Mouse (Mus musculus): Measurements from ENCODE around the gene Alox12e.

The Alox12e gene

DNA sequence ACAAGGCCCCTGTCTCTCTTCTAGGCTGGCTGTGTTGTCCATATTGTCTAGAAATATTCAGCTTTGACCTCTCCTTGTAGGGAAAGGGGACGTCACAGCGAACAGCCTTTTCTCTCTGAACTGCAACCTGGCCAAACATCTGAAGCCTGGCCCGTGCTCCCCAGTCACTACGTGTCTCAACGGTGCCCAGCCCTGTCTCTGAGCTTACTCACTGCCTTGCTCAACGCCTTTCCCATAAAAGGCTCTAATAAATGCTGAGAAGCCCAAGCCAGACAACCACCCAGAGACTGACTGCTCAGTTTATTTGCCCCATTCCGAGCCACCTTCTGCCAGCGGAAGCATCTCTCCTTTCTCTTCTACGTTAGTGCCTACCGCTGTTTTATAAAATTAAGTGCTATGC, 34.3 kb downstream of the Alox12e start:
- no peak for DNase-seq (ENCODE audit: extremely low read depth, low read depth, low spot score)

DNA sequence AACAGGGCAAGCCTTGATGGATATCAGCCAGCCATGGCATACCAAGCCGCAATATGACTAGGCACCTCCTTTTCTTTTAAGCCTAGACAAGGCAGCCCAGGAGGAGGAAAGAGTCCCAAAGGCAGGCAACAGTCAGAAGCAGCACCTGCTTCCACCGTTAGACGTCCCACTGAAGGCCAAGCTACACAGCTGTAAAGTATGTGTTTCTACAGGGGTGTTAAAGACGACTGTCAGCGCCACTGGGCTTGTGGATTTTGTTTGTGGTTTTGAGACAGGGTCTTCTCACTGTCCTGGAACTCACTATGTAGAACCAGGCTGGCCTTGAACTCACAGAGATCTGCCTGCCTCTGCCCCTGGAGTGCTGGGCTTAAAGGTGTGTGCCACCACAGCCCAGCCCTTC, 36.7 kb downstream of the Alox12e start:
- DNase-seq (ENCODE audit: extremely low read depth, low read depth, low spot score) = no peak

DNA sequence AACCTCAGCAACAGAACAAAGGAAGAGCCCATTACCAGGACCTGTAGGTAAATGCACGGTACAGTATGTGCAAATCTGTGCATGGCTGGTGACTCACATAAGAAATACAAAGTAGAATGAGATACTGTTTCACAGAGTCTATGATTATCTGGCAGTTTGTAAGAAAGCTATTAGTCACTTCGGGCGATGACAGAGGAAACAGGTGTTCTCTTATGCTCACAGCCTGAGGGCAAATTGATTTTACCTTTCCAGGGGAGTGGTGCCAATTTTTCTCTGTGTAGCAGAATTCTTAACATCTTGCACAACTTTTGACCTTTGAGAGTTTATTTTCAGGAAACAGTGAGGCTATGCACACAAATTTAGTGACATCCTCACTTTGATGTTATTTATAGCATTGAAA, 37.7 kb downstream of the Alox12e start:
- no peak for DNase-seq (ENCODE audit: extremely low read depth, low read depth, low spot score)

DNA sequence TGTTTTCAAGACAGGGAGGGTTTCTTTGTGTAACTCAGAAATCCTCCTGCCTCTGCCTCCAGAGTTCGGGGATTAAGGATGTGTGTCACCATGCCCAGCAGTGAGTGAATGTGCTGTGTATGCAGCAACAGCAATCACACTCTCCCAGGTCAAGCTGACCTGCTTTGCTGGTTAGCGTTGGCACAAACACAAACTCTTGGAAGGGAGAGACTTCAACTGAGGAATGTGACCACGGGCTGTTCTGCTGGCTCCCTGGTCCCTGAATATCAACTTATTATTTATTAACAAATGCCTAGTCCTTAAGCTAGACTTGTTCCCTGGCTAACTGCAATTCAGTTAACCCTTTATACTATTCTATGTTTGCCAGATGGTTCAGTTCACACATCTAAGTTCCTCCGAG, 38.8 kb downstream of the Alox12e start:
- DNase-seq (ENCODE audit: extremely low read depth, low read depth, low spot score) = no peak

DNA sequence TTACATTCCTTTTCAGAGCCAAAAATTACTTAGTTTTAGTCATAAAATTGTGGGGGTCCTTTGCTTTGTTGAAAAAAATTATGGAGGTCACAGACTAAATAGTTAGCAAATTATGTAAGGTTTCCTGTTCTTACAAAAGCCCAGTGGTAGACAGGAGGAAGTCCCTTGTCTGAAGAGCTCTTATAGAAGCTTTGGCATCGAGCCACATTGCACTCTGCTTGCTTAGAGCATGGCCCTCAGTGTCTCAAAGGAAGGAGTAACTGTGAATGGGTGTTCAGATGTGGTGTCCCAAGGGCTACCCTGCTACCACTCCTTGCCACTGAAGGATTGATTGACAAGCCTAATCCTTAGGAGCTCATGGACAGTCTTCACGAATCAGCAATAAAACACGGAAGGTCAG, 42.0 kb downstream of the Alox12e start:
- no peak for DNase-seq (ENCODE audit: extremely low read depth, low read depth, low spot score)

DNA sequence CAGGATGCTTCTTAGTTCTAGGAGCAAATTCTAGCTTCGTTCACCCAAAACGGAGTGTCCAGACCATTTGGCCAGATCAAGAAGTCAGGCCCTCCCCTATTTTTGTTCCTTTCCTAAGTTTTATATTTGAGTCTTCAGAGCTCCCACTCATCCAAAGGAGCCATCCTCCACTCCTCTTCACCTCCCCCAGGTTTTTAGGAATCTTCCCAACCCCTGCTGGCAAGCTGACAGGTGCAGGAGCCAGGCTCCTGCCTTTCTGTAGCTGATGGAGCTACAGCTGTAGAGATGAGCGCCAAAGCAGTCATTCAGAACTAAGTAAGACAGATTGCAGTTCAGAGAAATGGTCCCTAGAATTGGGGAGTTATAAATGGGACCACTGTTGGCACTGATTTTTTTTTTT, 43.5 kb downstream of the Alox12e start:
- no peak for DNase-seq (ENCODE audit: extremely low read depth, low read depth, low spot score)

DNA sequence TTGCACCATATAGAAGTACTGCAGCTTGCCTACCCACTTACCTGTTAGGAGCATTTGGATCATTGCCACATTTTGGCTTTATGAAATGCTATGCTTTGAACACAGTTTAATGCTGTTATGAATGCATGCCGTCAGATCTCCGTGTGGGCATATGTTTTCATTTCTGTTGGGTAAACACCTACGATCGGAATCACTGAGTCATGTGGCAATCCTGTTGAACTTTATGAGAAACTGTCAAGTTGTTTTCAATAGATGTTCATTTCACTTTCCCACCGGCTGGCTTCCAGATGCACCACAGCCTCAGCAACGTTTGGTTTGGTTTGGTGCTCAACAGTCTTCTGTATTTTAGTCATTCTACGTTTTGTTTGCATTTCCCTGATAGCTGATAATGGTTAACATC, 50.8 kb downstream of the Alox12e start:
- DNase-seq (ENCODE audit: extremely low read depth, low read depth, low spot score) = no peak

DNA sequence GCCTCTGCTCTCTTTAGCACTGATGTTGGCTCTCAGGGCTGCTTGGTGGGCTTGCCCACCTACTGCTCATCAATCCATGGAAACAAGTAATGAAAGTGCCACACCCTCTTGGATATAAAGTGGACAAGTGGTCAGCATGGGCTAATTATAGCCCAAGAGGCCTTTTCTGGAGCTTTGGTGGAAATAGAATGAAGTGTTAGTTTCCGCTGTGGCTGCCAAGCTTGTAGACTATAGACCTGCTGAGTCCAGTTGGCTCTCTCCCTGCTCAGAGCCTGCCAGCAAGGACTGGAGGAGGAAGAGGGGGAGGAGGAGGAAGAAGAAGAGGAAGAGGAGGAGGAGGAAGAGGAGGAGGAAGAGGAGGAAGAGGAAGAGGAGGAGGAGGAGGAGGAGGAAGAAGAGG, 56.0 kb downstream of the Alox12e start:
- no peak for DNase-seq (ENCODE audit: extremely low read depth, low read depth, low spot score)

DNA sequence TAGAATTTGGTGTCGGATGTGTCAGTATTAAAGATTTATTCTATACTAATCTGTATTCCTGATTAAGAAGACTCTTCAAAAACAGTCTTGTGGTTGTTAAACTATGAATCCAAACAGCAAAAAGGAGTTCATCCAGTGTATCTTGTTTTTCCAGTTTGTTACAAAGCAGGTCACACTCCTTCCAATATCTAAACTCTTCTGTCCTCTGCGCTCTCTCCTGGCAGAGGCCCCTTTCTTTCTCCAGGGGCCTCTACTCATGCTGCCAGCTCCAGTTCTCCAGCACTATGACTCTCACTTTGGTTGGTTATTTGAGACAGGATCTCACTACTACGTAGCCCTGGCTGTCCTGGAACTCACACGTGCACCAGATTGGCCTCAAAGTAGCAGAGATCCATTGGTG, 56.6 kb downstream of the Alox12e start:
- no peak for DNase-seq (ENCODE audit: extremely low read depth, low read depth, low spot score)

All from fat pad, adult 2 months (tissue).